Mouse (Mus musculus): ENCODE results near the gene Cyfip2.

DNA sequence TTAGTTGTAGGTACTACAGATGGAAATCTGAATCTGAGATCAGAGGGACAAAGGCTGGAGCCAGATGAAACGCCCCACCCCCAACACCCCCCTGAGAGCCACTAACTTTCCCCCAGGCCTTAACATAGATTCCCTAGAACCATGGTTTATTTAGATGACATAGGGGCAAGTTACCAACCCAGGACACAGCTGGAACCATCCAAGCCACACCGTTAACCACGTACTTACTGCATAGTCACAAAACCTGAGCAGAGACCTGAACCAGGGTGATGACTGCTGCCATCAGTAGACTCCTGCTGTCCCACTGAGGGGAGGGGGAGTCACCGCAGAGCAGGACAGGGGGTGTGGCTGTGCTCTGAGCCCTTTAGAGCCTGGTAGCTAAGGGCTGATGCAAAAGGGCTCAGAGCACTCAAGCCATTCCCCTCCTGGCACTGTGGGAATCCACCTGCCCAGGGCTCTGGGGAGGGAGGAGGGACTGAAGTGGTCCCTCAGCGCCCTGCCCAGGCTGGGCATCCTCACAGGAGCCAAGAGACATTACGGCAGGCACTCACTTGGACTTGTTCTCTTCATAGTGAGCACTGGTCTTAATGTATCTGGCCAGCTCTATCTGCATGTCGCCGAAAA is 40.5 kb downstream of the Cyfip2 start:
- TF ChIP-seq POLR2A (IDR thresholded peaks at IDR 0.05; ENCODE audit: extremely low read depth, insufficient read depth, low read length) = no peak
- no peak for TF ChIP-seq CTCF (IDR thresholded peaks at IDR 0.05; ENCODE audit: extremely low read depth, insufficient read depth, low read length)
